In genomic region chr8:34671716-34672115, GRCm38 (mm10) we compare ENCODE assay signal across 11 mouse cellular contexts.
DNase-seq lines count a peak whose midpoint lies in the region; ATAC-seq and TF ChIP-seq lines count a peak whose summit lies in the region.
"Had no signal": no experiment of that assay in that cellular context is flagged by ENCODE, and none has a peak within 500 bp of the region (broad histone marks: within the 10 kb centered on the region; RNA-seq: fewer than 3 reads in every experiment).

No protein-coding gene starts in this region.

- H3K36me3 ChIP-seq in forebrain, embryonic 10.5 days (replicated peaks): no peaks in the 10 kb centered on the region
- no peaks in the 10 kb centered on the region for H3K36me3 ChIP-seq in forebrain, embryonic 11.5 days (ENCODE audit: control insufficient read depth, insufficient read depth, low read length)
- H3K36me3 ChIP-seq in MEL (ENCODE audit: control insufficient read depth in 1 of 2, insufficient read depth in 2 of 2, low read length in 2 of 2): peaks cover 0 to 4% of the 10 kb centered on the region in 2 experiments; a peak in 1 of 4 replicates
- H3K36me3 ChIP-seq in limb, embryonic 11.5 days (ENCODE audit: control insufficient read depth, insufficient read depth, low read length): no peaks in the 10 kb centered on the region
- H3K36me3 ChIP-seq in hindbrain, embryonic 16.5 days (ENCODE audit: control insufficient read depth, insufficient read depth, low read length): no peaks in the 10 kb centered on the region
- H3K36me3 ChIP-seq in hindbrain, embryonic 14.5 days (replicated peaks; ENCODE audit: control insufficient read depth, insufficient read depth): no peaks in the 10 kb centered on the region
- H3K36me3 ChIP-seq: hindbrain, embryonic 15.5 days; midbrain, embryonic 12.5 days had no signal

- ATAC-seq in forebrain, embryonic 11.5 days (replicated peaks; ENCODE audit: low FRiP score): no peak
- no peak for ATAC-seq in limb, embryonic 11.5 days (ENCODE audit: insufficient number of reproducible peaks, low FRiP score, low TSS enrichment, low read depth)
- no peak for ATAC-seq in hindbrain, embryonic 16.5 days
- no peak for ATAC-seq in hindbrain, embryonic 14.5 days (ENCODE audit: low FRiP score)

- no peak overlapping the region for H3K4me2 ChIP-seq in forebrain, embryonic 11.5 days (ENCODE audit: low read depth, low read length, severe bottlenecking)
- H3K4me2 ChIP-seq in limb, embryonic 11.5 days (ENCODE audit: low read depth, severe bottlenecking): no peak overlapping the region
- H3K4me2 ChIP-seq in hindbrain, embryonic 16.5 days (ENCODE audit: low read length): no peak overlapping the region
- no peak overlapping the region for H3K4me2 ChIP-seq in hindbrain, embryonic 14.5 days (replicated peaks)
- H3K4me2 ChIP-seq: hindbrain, embryonic 15.5 days; midbrain, embryonic 12.5 days had no signal

- H3K9ac ChIP-seq in forebrain, embryonic 11.5 days (ENCODE audit: low read length): no peak overlapping the region
- no peak overlapping the region for H3K9ac ChIP-seq in MEL (ENCODE audit: control insufficient read depth, low read depth, low read length, poor library complexity, severe bottlenecking)
- H3K9ac ChIP-seq in limb, embryonic 11.5 days (ENCODE audit: low read length): no peak overlapping the region
- no peak overlapping the region for H3K9ac ChIP-seq in hindbrain, embryonic 16.5 days (ENCODE audit: low read depth, low read length)
- H3K9ac ChIP-seq in hindbrain, embryonic 14.5 days: no peak overlapping the region
- H3K9ac ChIP-seq: hindbrain, embryonic 15.5 days; midbrain, embryonic 12.5 days had no signal

- no peak overlapping the region for H3K27ac ChIP-seq in forebrain, embryonic 10.5 days
- no peak overlapping the region for H3K27ac ChIP-seq in forebrain, embryonic 11.5 days (ENCODE audit: low read depth, low read length)
- peak overlapping the region; percentile 42; the same call in 1 of the 2 replicates for H3K27ac ChIP-seq in MEL (ENCODE audit: control insufficient read depth, low read depth, low read length)
- no peak overlapping the region for H3K27ac ChIP-seq in limb, embryonic 11.5 days (replicated peaks; ENCODE audit: low read depth, low read length)
- no peak overlapping the region for H3K27ac ChIP-seq in hindbrain, embryonic 16.5 days (ENCODE audit: low read depth, low read length)
- no peak overlapping the region for H3K27ac ChIP-seq in hindbrain, embryonic 14.5 days
- H3K27ac ChIP-seq: hindbrain, embryonic 15.5 days; midbrain, embryonic 12.5 days had no signal

- TF ChIP-seq POLR2A in MEL (IDR thresholded peaks at IDR 0.05; ENCODE audit: control insufficient read depth in 1 of 2, insufficient read depth in 1 of 2, low read depth in 1 of 2, low read length in 2 of 2, poor library complexity in 1 of 2): no peak

- no peaks in the 10 kb centered on the region for H3K9me3 ChIP-seq in forebrain, embryonic 10.5 days
- H3K9me3 ChIP-seq in forebrain, embryonic 11.5 days (ENCODE audit: control insufficient read depth, low read length): no peaks in the 10 kb centered on the region
- no peaks in the 10 kb centered on the region for H3K9me3 ChIP-seq in MEL (replicated peaks; ENCODE audit: insufficient read depth, low read length)
- no peaks in the 10 kb centered on the region for H3K9me3 ChIP-seq in limb, embryonic 11.5 days (ENCODE audit: control insufficient read depth, low read length)
- H3K9me3 ChIP-seq in hindbrain, embryonic 16.5 days (ENCODE audit: control insufficient read depth, low read length): no peaks in the 10 kb centered on the region
- no peaks in the 10 kb centered on the region for H3K9me3 ChIP-seq in hindbrain, embryonic 14.5 days (ENCODE audit: control insufficient read depth, low read length)
- H3K9me3 ChIP-seq: hindbrain, embryonic 15.5 days; midbrain, embryonic 12.5 days had no signal

- H3K4me3 ChIP-seq in forebrain, embryonic 10.5 days: no peak overlapping the region
- no peak overlapping the region for H3K4me3 ChIP-seq in forebrain, embryonic 11.5 days (ENCODE audit: low read depth, low read length)
- no peak overlapping the region for H3K4me3 ChIP-seq in MEL (ENCODE audit: control insufficient read depth in 1 of 2, insufficient read depth in 1 of 2, low read depth in 2 of 2, low read length in 2 of 2)
- no peak overlapping the region for H3K4me3 ChIP-seq in limb, embryonic 11.5 days (ENCODE audit: low read depth, low read length)
- no peak overlapping the region for H3K4me3 ChIP-seq in hindbrain, embryonic 16.5 days (ENCODE audit: low read length)
- H3K4me3 ChIP-seq in hindbrain, embryonic 14.5 days (replicated peaks; ENCODE audit: low read length): no peak overlapping the region
- H3K4me3 ChIP-seq: hindbrain, embryonic 15.5 days; midbrain, embryonic 12.5 days had no signal

- H3K4me1 ChIP-seq in forebrain, embryonic 10.5 days: peaks cover 22% of the 10 kb centered on the region
- H3K4me1 ChIP-seq in forebrain, embryonic 11.5 days (replicated peaks; ENCODE audit: control insufficient read depth, insufficient read depth, low read length): no peaks in the 10 kb centered on the region
- 0 out of 4 replicates have a peak, but pooled peaks cover 0 to 3% of the 10 kb centered on the region in 2 experiments for H3K4me1 ChIP-seq in MEL (ENCODE audit: control insufficient read depth in 1 of 2, insufficient read depth in 2 of 2, low read length in 2 of 2)
- peaks cover 7% of the 10 kb centered on the region for H3K4me1 ChIP-seq in limb, embryonic 11.5 days (ENCODE audit: control insufficient read depth, insufficient read depth, low read length)
- H3K4me1 ChIP-seq in hindbrain, embryonic 16.5 days (ENCODE audit: control insufficient read depth, insufficient read depth, low read depth, low read length): no peaks in the 10 kb centered on the region
- H3K4me1 ChIP-seq in hindbrain, embryonic 14.5 days (replicated peaks; ENCODE audit: control insufficient read depth, insufficient read depth, low read length): no peaks in the 10 kb centered on the region
- H3K4me1 ChIP-seq: hindbrain, embryonic 15.5 days; midbrain, embryonic 12.5 days had no signal

- DNase-seq in forebrain, embryonic 10.5 days (ENCODE audit: extremely low spot score, low spot score): peak; percentile 25
- no peak for DNase-seq in forebrain, embryonic 11.5 days (ENCODE audit: low spot score)
- peak; percentile 3 for DNase-seq in MEL (ENCODE audit: low read depth, low spot score)
- peak; percentile 53 for DNase-seq in limb, embryonic 11.5 days (ENCODE audit: low spot score)
- DNase-seq in spleen, postnatal 4 days (ENCODE audit: low spot score in 2 of 2): peak; percentile 27 to 66
- no peak for DNase-seq in frontal cortex, postnatal 14 days (ENCODE audit: low spot score in 2 of 2)
- DNase-seq in hindbrain, embryonic 14.5 days (ENCODE audit: low spot score): no peak
- DNase-seq: adrenal gland, postnatal 14 days had no signal

- no peak for TF ChIP-seq EP300 in MEL (IDR thresholded peaks at IDR 0.05; ENCODE audit: low read depth in 1 of 2, low read length in 2 of 2)

- no peak for TF ChIP-seq CTCF in MEL (IDR thresholded peaks at IDR 0.05 in 2 of 3, conservative IDR thresholded peaks at IDR 0.05 in 1 of 3; ENCODE audit: control insufficient read depth in 1 of 3, insufficient read depth in 1 of 3, low read depth in 2 of 3, low read length in 3 of 3, poor library complexity in 1 of 3, severe bottlenecking in 1 of 3)

- WGBS in forebrain, embryonic 10.5 days: 40% methylated on average over 3 of the region's 3 CpGs
- WGBS in forebrain, embryonic 11.5 days: 51% methylated on average over 3 of the region's 3 CpGs
- WGBS in limb, embryonic 11.5 days: 0% methylated on average over 3 of the region's 3 CpGs
- WGBS in hindbrain, embryonic 16.5 days: 46% methylated on average over 3 of the region's 3 CpGs
- WGBS in hindbrain, embryonic 14.5 days: 56% methylated on average over 3 of the region's 3 CpGs

- no peaks in the 10 kb centered on the region for H3K27me3 ChIP-seq in forebrain, embryonic 10.5 days (ENCODE audit: poor library complexity, severe bottlenecking)
- no peaks in the 10 kb centered on the region for H3K27me3 ChIP-seq in forebrain, embryonic 11.5 days (ENCODE audit: control insufficient read depth, insufficient read depth, low read length)
- H3K27me3 ChIP-seq in MEL (ENCODE audit: control insufficient read depth in 1 of 2, insufficient read depth in 2 of 2, low read length in 2 of 2): no peaks in the 10 kb centered on the region
- no peaks in the 10 kb centered on the region for H3K27me3 ChIP-seq in limb, embryonic 11.5 days (ENCODE audit: control insufficient read depth, insufficient read depth, low read length)
- no peaks in the 10 kb centered on the region for H3K27me3 ChIP-seq in hindbrain, embryonic 16.5 days (replicated peaks; ENCODE audit: control insufficient read depth, insufficient read depth, low read length)
- H3K27me3 ChIP-seq in hindbrain, embryonic 14.5 days (ENCODE audit: control insufficient read depth, insufficient read depth, low read length): no peaks in the 10 kb centered on the region
- H3K27me3 ChIP-seq: hindbrain, embryonic 15.5 days had no signal

- no peak for TF ChIP-seq RAD21 in MEL (IDR thresholded peaks at IDR 0.05; ENCODE audit: low read depth, low read length)

- H3K79me2 ChIP-seq in MEL (ENCODE audit: control insufficient read depth, insufficient read depth, low read length, poor library complexity): no peaks in the 10 kb centered on the region

TF ChIP-seq in MEL, 35 proteins besides CTCF, POLR2A, EP300 and RAD21:
- no peak for TF ChIP-seq CHD2 (IDR thresholded peaks at IDR 0.05; ENCODE audit: low read length)
- no peak for TF ChIP-seq MXI1 (IDR thresholded peaks at IDR 0.05; ENCODE audit: low read depth, low read length)
- TF ChIP-seq GABPA (IDR thresholded peaks at IDR 0.05; ENCODE audit: low read depth, low read length): no peak
- no peak for TF ChIP-seq GATA1 (IDR thresholded peaks at IDR 0.05; ENCODE audit: low read depth, low read length)
- no peak for TF ChIP-seq UBTF (IDR thresholded peaks at IDR 0.05; ENCODE audit: borderline replicate concordance, insufficient read depth, low read depth, low read length)
- no peak for TF ChIP-seq MEF2A (IDR thresholded peaks at IDR 0.05; ENCODE audit: extremely low read depth, insufficient replicate concordance, low read depth, low read length, poor library complexity, severe bottlenecking)
- TF ChIP-seq ZC3H11A (IDR thresholded peaks at IDR 0.05; ENCODE audit: low read depth, low read length): no peak
TF ChIP-seq in MEL: peak in this region for 0.

Comparison
In these comparisons a context has a peak if more than half of its experiments do, and no peak if none do; other contexts are left out.
1. DNase-seq: peak in forebrain, embryonic 10.5 days (single experiment), MEL (single experiment), limb, embryonic 11.5 days (single experiment) and spleen, postnatal 4 days (2 of 2); none in forebrain, embryonic 11.5 days (single experiment), frontal cortex, postnatal 14 days (0 of 2) and hindbrain, embryonic 14.5 days (single experiment).